Mouse (Mus musculus) thymus, adult 2 months (tissue): ENCODE measurements around the gene Cacna2d3.

Experiments
- CTCF ChIP-seq: fragments of 200-500 bp; IDR thresholded peaks from 2 replicates; pipeline ENCODE4 v1.5.1; 2012; ENCODE audit warnings: mild to moderate bottlenecking, control low read depth, low read length, moderate library complexity, borderline replicate concordance; ENCODE audit not compliant: control insufficient read depth, poor library complexity, insufficient read depth; ENCODE audit errors: extremely low read depth
- POLR2A ChIP-seq: fragments of 200-500 bp; IDR thresholded peaks from 2 replicates; pipeline ENCODE4 v1.6.1; 2012; ENCODE audit warnings: mild to moderate bottlenecking, low read length, control low read depth, moderate library complexity; ENCODE audit not compliant: control insufficient read depth, poor library complexity, insufficient read depth; ENCODE audit errors: extremely low read depth

- TF ChIP-seq POLR2A: no peak
- TF ChIP-seq CTCF: no peak
Observed at GRCm38 (mm10) chr14:29707561-29708335, 13.9 kb downstream of the Cacna2d3 start.
